Mouse (Mus musculus) lung, postnatal 0 days (tissue): ENCODE results near the gene Ttc30a1. TPM values are rescaled to one million over a fixed set of nuclear protein-coding genes. Genes with fewer than 3 reads are reported as not detected.
A peak's percentile ranks its signal among the peaks of the same experiment; 100 is the strongest.

Source experiments
- ATAC-seq: fragments of 200-750 bp; cut with Nextera tagmentation; 2 replicates; pipeline ENCODE4 v1.8.0; 2017; ENCODE audit warnings: moderate library complexity
- DNase-seq: peaks from one replicate; pipeline ENCODE4 v3.0.0-alpha.2; 2016; ENCODE audit warnings: low spot score
- H3K27ac ChIP-seq: fragments of 300-500 bp; sonication (generic); 2 replicates; pipeline ENCODE4 v1.5.1; 2014; ENCODE audit warnings: antibody characterized with exemption, mild to moderate bottlenecking, low read length, mixed read lengths
- H3K27me3 ChIP-seq: fragments of 300-500 bp; sonication (generic); replicated peaks from 2 replicates; pipeline ENCODE4 v1.6.1; 2014; ENCODE audit warnings: low read length, mixed read lengths; ENCODE audit not compliant: insufficient read depth
- H3K36me3 ChIP-seq: fragments of 300-500 bp; sonication (generic); 2 replicates; pipeline ENCODE4 v1.6.1; 2014; ENCODE audit warnings: low read length, mixed read lengths; ENCODE audit not compliant: insufficient read depth
- H3K4me1 ChIP-seq: fragments of 300-500 bp; sonication (generic); 2 replicates; pipeline ENCODE4 v1.6.1; 2014; ENCODE audit warnings: antibody characterized with exemption, low read depth, low read length, mixed read lengths; ENCODE audit not compliant: insufficient read depth
- H3K4me2 ChIP-seq: fragments of 300-500 bp; sonication (generic); replicated peaks from 2 replicates; pipeline ENCODE4 v1.6.1; 2014; ENCODE audit warnings: low read depth, mild to moderate bottlenecking, low read length, moderate library complexity, mixed read lengths
- H3K4me3 ChIP-seq: fragments of 300-500 bp; sonication (generic); 2 replicates; pipeline ENCODE4 v1.5.1; 2014; ENCODE audit warnings: low read depth, low read length
- H3K9ac ChIP-seq: fragments of 300-500 bp; sonication (generic); replicated peaks from 2 replicates; pipeline ENCODE4 v1.6.1; 2014; ENCODE audit warnings: low read depth, mild to moderate bottlenecking
- H3K9me3 ChIP-seq: fragments of 300-500 bp; sonication (generic); 2 replicates; pipeline ENCODE4 v1.6.1; 2016; ENCODE audit warnings: low read length, mixed read lengths
- CTCF ChIP-seq: IDR thresholded peaks from 2 replicates; pipeline ENCODE4 v1.5.1; 2016; ENCODE audit warnings: antibody characterized with exemption, mild to moderate bottlenecking
- EP300 ChIP-seq: IDR thresholded peaks from 2 replicates; pipeline ENCODE4 v1.6.1; 2016; ENCODE audit warnings: antibody characterized with exemption, mild to moderate bottlenecking, control low read depth
- WGBS: fragments of 180-500 bp; shearing (Covaris S2); extraction: QIAGEN DNeasy Blood & Tissue Kit; methylation state at CpG from one replicate; pipeline ENCODE4 v1.1.7; 2014; 5-methylcytosine and 5-hydroxymethylcytosine counted together
- polyA plus RNA-seq: library from polyadenylated mRNA; unstranded; fragments of >200 nt; fragmentation: Nextera tagmentation; extraction: Ambion mirVana; gene quantifications from 2 replicates; pipeline ENCODE4 v1.2.1, GENCODE M21; 2015

The Ttc30a1 gene
- polyA plus RNA-seq, 1 experiment from 2014 or later, result 2.8 TPM

DNA sequence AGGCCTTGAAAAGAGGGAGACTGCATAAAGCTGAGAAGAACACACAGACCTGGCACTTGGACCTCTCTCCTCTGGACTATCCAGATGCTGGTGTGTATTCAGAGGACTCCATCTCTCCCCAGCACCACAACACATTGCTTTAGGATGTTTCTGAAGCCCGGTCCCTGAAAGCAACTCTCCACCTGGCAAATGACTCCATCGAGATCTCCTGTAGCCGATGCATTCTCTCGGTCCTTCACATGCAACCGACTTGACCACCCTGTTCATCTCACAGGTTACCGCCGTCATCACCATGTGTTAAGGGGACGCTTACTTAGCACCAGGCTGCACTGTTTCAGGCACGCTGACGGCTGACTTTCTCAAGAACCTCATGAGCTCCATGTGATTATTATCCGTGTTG lies 13.1 kb upstream of the Ttc30a1 start:
- no peak for DNase-seq
- Histone ChIP-seq H3K4me2 (no peak overlapping the region), H3K27me3 (no peaks in the 10 kb centered on the region), H3K27ac (no peak overlapping the region), H3K4me1 (peaks cover 4% of the 10 kb centered on the region; the same call in 1 of the 2 replicates), H3K36me3 (no peaks in the 10 kb centered on the region), H3K4me3 (no peak overlapping the region), H3K9ac (no peak overlapping the region), H3K9me3 (no peaks in the 10 kb centered on the region)
- TF ChIP-seq EP300 (no peak), CTCF (no peak)
- 93% methylated on average over 11 of the region's 11 CpGs for WGBS
- no peak for ATAC-seq

DNA sequence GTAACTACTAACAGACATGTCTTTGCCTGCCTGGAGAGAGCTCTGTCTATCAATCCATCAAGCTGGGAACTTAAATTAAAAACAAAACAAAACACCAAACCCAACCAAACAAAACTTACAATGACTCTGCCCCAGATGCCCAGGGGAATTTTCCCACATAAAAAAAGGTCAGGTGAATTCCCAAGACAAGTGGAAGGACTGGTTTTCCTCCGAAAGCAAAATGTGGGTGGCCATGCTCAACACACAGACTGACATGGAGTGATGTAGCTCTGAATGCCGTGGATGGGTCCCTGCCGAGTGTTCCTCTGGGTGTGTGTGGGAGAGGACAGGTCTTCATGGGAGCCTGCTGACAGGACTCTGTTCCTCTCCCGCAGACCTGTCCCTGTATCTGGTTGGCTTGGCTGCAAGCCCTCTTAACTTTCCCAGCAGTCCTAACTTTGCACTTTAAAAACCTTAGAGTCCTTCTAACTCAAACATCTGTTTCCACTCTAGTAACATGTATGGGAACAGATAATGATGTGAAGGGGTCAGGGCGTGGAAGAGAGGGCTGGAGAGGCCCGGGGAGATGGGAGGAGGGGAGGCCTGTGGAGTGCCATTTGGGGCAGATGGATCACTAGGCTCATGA lies 9.9 kb upstream of the Ttc30a1 start:
- ATAC-seq (peak; percentile 71), DNase-seq (peak; percentile 70)
- no peak overlapping the region for H3K4me2 ChIP-seq
- H3K4me3 ChIP-seq, result no peak overlapping the region
- peaks cover 4% of the 10 kb centered on the region; the same call in 1 of the 2 replicates for H3K4me1 ChIP-seq
- no peaks in the 10 kb centered on the region for H3K9me3 ChIP-seq
- no peaks in the 10 kb centered on the region for H3K27me3 ChIP-seq
- H3K27ac ChIP-seq, result no peak overlapping the region
- TF ChIP-seq CTCF (no peak), EP300 (no peak)
- H3K36me3 ChIP-seq, result no peaks in the 10 kb centered on the region
- WGBS, result 16% methylated on average over 6 of the region's 6 CpGs
- H3K9ac ChIP-seq, result no peak overlapping the region

DNA sequence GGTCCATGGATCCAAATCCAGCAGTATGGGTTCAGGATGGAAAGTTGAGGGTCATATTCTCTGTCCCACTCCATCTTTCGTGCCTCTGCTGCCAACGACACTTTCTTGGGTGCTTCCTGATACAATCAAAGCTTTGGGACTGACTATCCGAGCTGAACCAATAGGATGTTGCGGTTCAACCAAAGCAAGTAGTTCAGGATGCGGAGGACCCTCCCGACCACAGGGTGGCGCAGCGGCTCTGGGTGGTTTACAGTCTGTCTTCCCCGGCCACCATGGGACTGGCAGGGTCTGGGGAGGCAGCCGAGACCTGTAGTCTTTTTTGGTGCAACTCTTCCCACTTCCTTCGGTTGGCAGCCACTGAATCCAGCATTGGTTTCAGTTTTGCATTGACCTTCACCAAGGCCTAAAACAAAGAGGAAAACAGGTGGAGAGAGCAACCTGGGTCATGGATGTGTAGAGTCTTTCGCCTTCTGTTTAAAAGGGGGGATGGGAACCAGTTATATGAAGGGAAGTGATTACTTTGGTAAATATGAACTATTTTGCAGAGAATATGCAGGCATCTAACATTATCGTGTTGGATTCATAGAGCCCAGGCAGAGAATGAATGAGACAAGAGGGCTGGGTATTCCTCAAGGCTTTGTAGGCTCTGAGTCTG lies 9.2 kb upstream of the Ttc30a1 start:
- H3K9me3 ChIP-seq, result no peaks in the 10 kb centered on the region
- DNase-seq (peak; percentile 72), ATAC-seq (peak; percentile 53)
- no peaks in the 10 kb centered on the region for H3K27me3 ChIP-seq
- no peak overlapping the region for H3K9ac ChIP-seq
- peaks cover 4% of the 10 kb centered on the region; the same call in 1 of the 2 replicates for H3K4me1 ChIP-seq
- WGBS, result 53% methylated on average over 13 of the region's 13 CpGs
- H3K36me3 ChIP-seq, result no peaks in the 10 kb centered on the region
- TF ChIP-seq EP300 (no peak), CTCF (peak; percentile 84)
- H3K4me3 ChIP-seq, result no peak overlapping the region
- H3K4me2 ChIP-seq, result no peak overlapping the region
- no peak overlapping the region for H3K27ac ChIP-seq

DNA sequence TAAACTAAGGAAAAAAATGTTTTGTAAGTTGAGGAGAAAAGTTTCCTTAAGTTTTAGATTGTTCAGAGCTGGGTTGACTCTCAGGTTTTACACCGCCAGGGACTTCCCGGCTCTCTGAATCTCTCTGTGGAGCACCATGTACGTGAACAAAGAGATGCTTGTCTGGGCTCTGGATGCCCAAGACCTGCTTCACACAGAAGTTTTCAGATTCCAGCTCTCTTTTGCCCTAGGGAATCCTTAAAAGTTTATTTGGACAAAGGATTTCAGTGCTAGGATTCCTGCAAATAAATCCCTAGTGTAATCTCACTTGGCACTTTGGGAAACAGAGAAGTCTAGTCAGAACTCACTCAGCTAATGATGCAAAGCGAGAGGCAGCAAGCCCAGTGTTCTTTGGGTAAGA lies 7.9 kb upstream of the Ttc30a1 start:
- Histone ChIP-seq H3K9me3 (no peaks in the 10 kb centered on the region), H3K27me3 (no peaks in the 10 kb centered on the region), H3K27ac (no peak overlapping the region), H3K4me2 (no peak overlapping the region), H3K4me3 (no peak overlapping the region), H3K4me1 (peaks cover 4% of the 10 kb centered on the region; the same call in 1 of the 2 replicates), H3K36me3 (no peaks in the 10 kb centered on the region), H3K9ac (no peak overlapping the region)
- DNase-seq (no peak), ATAC-seq (no peak)
- TF ChIP-seq CTCF (no peak), EP300 (no peak)
- WGBS, result 72% methylated on average over 4 of the region's 4 CpGs

DNA sequence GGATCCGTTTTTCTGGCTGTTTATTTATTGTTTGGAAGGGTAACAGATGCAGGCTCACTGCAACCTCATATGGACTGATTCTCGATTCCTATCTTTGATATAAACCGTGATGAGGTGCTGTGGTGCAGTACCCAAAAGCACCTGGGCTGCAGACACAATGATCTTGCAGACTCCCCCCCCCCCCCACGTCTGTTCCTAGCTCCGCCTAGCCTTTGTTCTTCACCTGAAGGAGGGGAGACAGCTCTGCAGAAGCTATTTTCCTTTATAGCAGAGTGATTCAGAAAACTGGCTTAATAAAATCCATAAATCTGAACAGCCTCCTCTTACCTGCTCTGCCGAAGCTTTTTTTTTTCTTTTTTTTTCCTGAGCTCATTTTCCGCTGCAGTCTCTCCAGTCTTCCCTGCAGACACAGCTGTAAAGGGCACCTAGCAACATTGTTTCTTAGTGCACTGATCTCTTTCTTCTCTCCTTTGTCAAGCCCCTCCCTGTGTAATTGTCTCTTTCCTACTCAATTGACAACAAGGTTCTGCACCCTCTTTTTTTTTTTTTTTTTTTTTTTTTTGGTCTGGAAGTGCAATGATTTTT lies 7.1 kb upstream of the Ttc30a1 start:
- Histone ChIP-seq H3K9ac (no peak overlapping the region), H3K27me3 (no peaks in the 10 kb centered on the region), H3K9me3 (no peaks in the 10 kb centered on the region), H3K4me2 (no peak overlapping the region), H3K27ac (no peak overlapping the region), H3K4me3 (no peak overlapping the region), H3K36me3 (no peaks in the 10 kb centered on the region), H3K4me1 (peaks cover 4% of the 10 kb centered on the region; the same call in 1 of the 2 replicates)
- 40% methylated on average over 7 of the region's 7 CpGs for whole genome bisulfite sequencing
- DNase-seq (no peak), ATAC-seq (no peak)
- TF ChIP-seq CTCF, result no peak

DNA sequence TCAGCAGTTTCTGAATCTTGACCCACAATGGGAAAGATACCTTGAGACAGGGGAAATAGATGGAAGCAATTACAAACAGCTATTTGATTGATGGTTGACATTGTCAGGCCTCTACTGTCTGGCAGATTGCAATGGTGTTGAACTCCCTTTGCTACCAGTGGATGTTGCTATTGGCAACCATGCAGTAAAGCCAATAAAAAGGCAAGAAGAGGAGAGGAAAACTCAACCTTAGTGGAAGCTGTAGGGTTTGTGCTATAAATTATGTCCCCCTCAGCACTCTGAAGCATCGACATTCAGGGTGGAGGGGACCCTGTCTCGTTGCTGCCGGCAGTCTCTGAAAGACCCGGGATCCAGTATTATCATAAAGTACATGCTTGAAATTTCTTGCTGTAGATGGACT lies 6.6 kb upstream of the Ttc30a1 start:
- Histone ChIP-seq H3K4me2 (no peak overlapping the region), H3K27ac (no peak overlapping the region), H3K4me3 (no peak overlapping the region), H3K9ac (no peak overlapping the region), H3K27me3 (no peaks in the 10 kb centered on the region), H3K36me3 (no peaks in the 10 kb centered on the region), H3K9me3 (no peaks in the 10 kb centered on the region), H3K4me1 (peaks cover 4% of the 10 kb centered on the region; the same call in 1 of the 2 replicates)
- no peak for DNase-seq
- ATAC-seq, result no peak
- TF ChIP-seq EP300, result no peak
- TF ChIP-seq CTCF, result no peak
- WGBS, result 40% methylated on average over 4 of the region's 4 CpGs
